Mouse (Mus musculus) liver, adult 10 weeks (tissue): Measurements from ENCODE around the gene Zfp174. TPM values are rescaled to one million over a fixed set of nuclear protein-coding genes. Genes with fewer than 3 reads are reported as not detected.

Experiments used
- polyA plus RNA-seq: library from polyadenylated mRNA; stranded (reverse); fragments of 350-450 nt; fragmentation: Illumina TruSeq; extraction: RNeasy Lipid Tissue Mini Kit (QIAGEN cat#74804); gene quantifications from one replicate; pipeline ENCODE4 v1.2.3, GENCODE M21; 2014; ENCODE audit warnings: low read depth, low replicate concordance

Gene Zfp174
- polyA plus RNA-seq, result 1.5 TPM

GRCm38 (mm10) chr16:3846711-3847518, at the start of gene Zfp174:
Zfp174 (plus strand) TSS chr16:3847268.

GRCm38 (mm10) chr16:3830588-3831109, 16.4 kb upstream of the Zfp174 start, which contains the start of gene Olfr15:
Olfr15 (plus strand) TSS chr16:3830878.

GRCm38 (mm10) chr16:3872216-3873047, 25.4 kb downstream of the Zfp174 start, which contains the start of gene Naa60:
Naa60 (plus strand) TSS chr16:3872375.

GRCm38 (mm10) chr16:3884201-3885064, 37.4 kb downstream of the Zfp174 start, which contains the start of the genes Zfp597 and Gm20695:
Zfp597 (minus strand) TSS chr16:3884561.
Gm20695 (plus strand) TSS chr16:3884648.

Other genes with a start within 250 kb of the Zfp174 start
- 0.19 TPM for gene Mefv, start 129.2 kb upstream of the Zfp174 start, polyA plus RNA-seq
- 14.5 TPM for gene Zfp263, start 103.2 kb upstream of the Zfp174 start, polyA plus RNA-seq
- not detected for gene Olfr15, start 16.4 kb upstream of the Zfp174 start, polyA plus RNA-seq
- 130 TPM for gene Naa60, start 25.1 kb downstream of the Zfp174 start, polyA plus RNA-seq
- 7.1 TPM for gene Zfp597, start 37.3 kb downstream of the Zfp174 start, polyA plus RNA-seq
- gene Gm20695, start 37.4 kb downstream of the Zfp174 start, polyA plus RNA-seq, result 2.5 TPM
- not detected for gene 1700037C18Rik, start 61.4 kb downstream of the Zfp174 start, polyA plus RNA-seq
- 6.0 TPM for gene Cluap1, start 61.5 kb downstream of the Zfp174 start, polyA plus RNA-seq
- gene Nlrc3, start 129.4 kb downstream of the Zfp174 start, polyA plus RNA-seq, result 0.19 TPM
- gene Slx4, start 156.5 kb downstream of the Zfp174 start, polyA plus RNA-seq, result 0.74 TPM
- gene Dnase1, start 189.7 kb downstream of the Zfp174 start, polyA plus RNA-seq, result not detected
- gene Trap1, start 230.6 kb downstream of the Zfp174 start, polyA plus RNA-seq, result 70.7 TPM